Mouse (Mus musculus) kidney, adult 2 months (tissue): Measurements from ENCODE around the gene Des.

Experiments
- CTCF ChIP-seq: fragments of 200-500 bp; conservative IDR thresholded peaks from 2 replicates; pipeline ENCODE4 v1.5.1; 2011; ENCODE audit warnings: low read depth, mild to moderate bottlenecking, control low read depth, low read length, moderate library complexity, mixed read lengths; ENCODE audit not compliant: insufficient read depth, insufficient read length
- POLR2A ChIP-seq: fragments of 200-500 bp; IDR thresholded peaks from one replicate; pipeline ENCODE4 v1.6.1; 2011; ENCODE audit warnings: low read depth, low read length, control low read depth

GRCm38 (mm10) chr1:75365510-75366137, 5.5 kb downstream of the Des start:
- TF ChIP-seq CTCF (no peak), POLR2A (no peak)
